Mouse (Mus musculus) hindbrain, embryonic 14.5 days (tissue): ENCODE data around the gene Cnksr1. TPM values are rescaled to one million over a fixed set of nuclear protein-coding genes. Genes with fewer than 3 reads are reported as not detected.

ENCODE experiments used
- ATAC-seq: fragments of 200-750 bp; cut with Nextera tagmentation; 2 replicates; pipeline ENCODE4 v1.8.0; 2017; ENCODE audit warnings: moderate number of reproducible peaks, mild to moderate bottlenecking, moderate TSS enrichment, moderate library complexity; ENCODE audit not compliant: low FRiP score
- DNase-seq: peaks from one replicate; pipeline ENCODE4 v3.0.0-alpha.2; 2015; ENCODE audit warnings: low spot score
- H3K27ac ChIP-seq: fragments of 300-500 bp; sonication (generic); 2 replicates; pipeline ENCODE4 v1.5.1; 2014; ENCODE audit warnings: mild to moderate bottlenecking, moderate library complexity
- H3K27me3 ChIP-seq: fragments of 300-500 bp; sonication (generic); 2 replicates; pipeline ENCODE4 v1.6.1; 2014; ENCODE audit warnings: mild to moderate bottlenecking, low read length, mixed read lengths; ENCODE audit not compliant: control insufficient read depth, insufficient read depth
- H3K36me3 ChIP-seq: fragments of 300-500 bp; sonication (generic); replicated peaks from 2 replicates; pipeline ENCODE4 v1.6.1; 2014; ENCODE audit not compliant: control insufficient read depth, insufficient read depth
- H3K4me1 ChIP-seq: fragments of 300-500 bp; sonication (generic); replicated peaks from 2 replicates; pipeline ENCODE4 v1.6.1; 2014; ENCODE audit warnings: antibody characterized with exemption, low read length, mixed read lengths; ENCODE audit not compliant: control insufficient read depth, insufficient read depth
- H3K4me2 ChIP-seq: fragments of 300-500 bp; sonication (generic); replicated peaks from 2 replicates; pipeline ENCODE4 v1.6.1; 2014; ENCODE audit warnings: mild to moderate bottlenecking, moderate library complexity
- H3K4me3 ChIP-seq: fragments of 300-500 bp; sonication (generic); replicated peaks from 2 replicates; pipeline ENCODE4 v1.5.1; 2014; ENCODE audit warnings: mild to moderate bottlenecking, low read length
- H3K9ac ChIP-seq: fragments of 300-500 bp; sonication (generic); 2 replicates; pipeline ENCODE4 v1.6.1; 2014
- H3K9me3 ChIP-seq: fragments of 300-500 bp; sonication (generic); 2 replicates; pipeline ENCODE4 v1.6.1; 2016; ENCODE audit warnings: low read length; ENCODE audit not compliant: control insufficient read depth
- WGBS: fragments of 180-500 bp; shearing (Covaris S2); extraction: QIAGEN DNeasy Blood & Tissue Kit; methylation state at CpG from one replicate; pipeline ENCODE4 v1.1.7; 2014; 5-methylcytosine and 5-hydroxymethylcytosine counted together
- polyA plus RNA-seq: library from polyadenylated mRNA; unstranded; fragments of >200 nt; fragmentation: Nextera tagmentation; extraction: Ambion mirVana; gene quantifications from 2 replicates; pipeline ENCODE4 v1.2.1, GENCODE M21; 2014

Gene Cnksr1
- polyA plus RNA-seq, 1 experiment from 2014 or later = 0.13 TPM

- DNase-seq (no peak), ATAC-seq (no peak)
- WGBS = 100% methylated on average over 1 of the region's 1 CpGs
- H3K27ac ChIP-seq = no peak overlapping the region
- no peak overlapping the region for H3K9ac ChIP-seq
- H3K27me3 ChIP-seq = no peaks in the 10 kb centered on the region
- no peaks in the 10 kb centered on the region for H3K9me3 ChIP-seq
- H3K4me2 ChIP-seq = no peak overlapping the region
- peaks cover 10% of the 10 kb centered on the region for H3K4me1 ChIP-seq
- no peak overlapping the region for H3K4me3 ChIP-seq
- H3K36me3 ChIP-seq = no peaks in the 10 kb centered on the region
Observed at GRCm38 (mm10) chr4:134181112-134181511, 57.1 kb downstream of the Cnksr1 start.

Other genes starting within 250 kb of the Cnksr1 start
- 49.3 and 49.6 TPM in 2 replicates for gene Dhdds, start 237.5 kb downstream of the Cnksr1 start, polyA plus RNA-seq
- gene Lin28a, start 219.6 kb downstream of the Cnksr1 start, polyA plus RNA-seq = 0.13 and 0.27 TPM in 2 replicates
- not detected in 2 replicates for gene Zfp683, start 184.6 kb downstream of the Cnksr1 start, polyA plus RNA-seq
- 3.0 and 4.7 TPM in 2 replicates for gene Crybg2, start 177.6 kb downstream of the Cnksr1 start, polyA plus RNA-seq
- 1.7 and 2.4 TPM in 2 replicates for gene Cd52, start 143.3 kb downstream of the Cnksr1 start, polyA plus RNA-seq
- gene Ubxn11, start 135.8 kb downstream of the Cnksr1 start, polyA plus RNA-seq = 17.5 and 22.2 TPM in 2 replicates
- 429 and 442 TPM in 2 replicates for gene Sh3bgrl3, start 109.6 kb downstream of the Cnksr1 start, polyA plus RNA-seq
- gene Cep85, start 51.3 kb downstream of the Cnksr1 start, polyA plus RNA-seq = 19.2 and 20.3 TPM in 2 replicates
- not detected in 2 replicates for gene Gm7534, start 35.4 kb downstream of the Cnksr1 start, polyA plus RNA-seq
- 0.13 TPM in 1 of 2 replicates, not detected in the other for gene Catsper4, start 11.0 kb downstream of the Cnksr1 start, polyA plus RNA-seq
- gene E130218I03Rik, start 5.3 kb upstream of the Cnksr1 start, polyA plus RNA-seq = 0.32 TPM in 1 of 2 replicates, not detected in the other
- 12.5 and 14.4 TPM in 2 replicates for gene Zfp593, start 7.2 kb upstream of the Cnksr1 start, polyA plus RNA-seq
- 0.35 and 0.87 TPM in 2 replicates for gene Gm30191, start 8.5 kb upstream of the Cnksr1 start, polyA plus RNA-seq
- gene Grrp1, start 15.7 kb upstream of the Cnksr1 start, polyA plus RNA-seq = 16.4 and 16.9 TPM in 2 replicates
- gene Pdik1l, start 49.5 kb upstream of the Cnksr1 start, polyA plus RNA-seq = 38.5 and 45.1 TPM in 2 replicates
- gene Trim63, start 76.7 kb upstream of the Cnksr1 start, polyA plus RNA-seq = 0.23 TPM in 1 of 2 replicates, not detected in the other
- 0.13 and 0.14 TPM in 2 replicates for gene Slc30a2, start 104.8 kb upstream of the Cnksr1 start, polyA plus RNA-seq
- 0.30 and 0.58 TPM in 2 replicates for gene Extl1, start 145.5 kb upstream of the Cnksr1 start, polyA plus RNA-seq
- gene Pafah2, start 157.9 kb upstream of the Cnksr1 start, polyA plus RNA-seq = 6.8 and 6.9 TPM in 2 replicates
- gene Stmn1, start 229.9 kb upstream of the Cnksr1 start, polyA plus RNA-seq = 5,273 and 5,278 TPM in 2 replicates